Mouse (Mus musculus) CH12.LX (cell line): Measurements from ENCODE around the gene Rapgef6. TPM values are rescaled to one million over a fixed set of nuclear protein-coding genes. Genes with fewer than 3 reads are reported as not detected.

Source experiments
- DNase-seq: peaks from one replicate; pipeline ENCODE4 v3.0.0-alpha.2; 2013; ENCODE audit errors: extremely low read depth
- H3K27ac ChIP-seq: 2 replicates; pipeline ENCODE4 v1.5.1; 2012; ENCODE audit warnings: low read depth, mild to moderate bottlenecking, control low read depth, moderate library complexity; ENCODE audit not compliant: insufficient read depth
- H3K27me3 ChIP-seq: replicated peaks from 2 replicates; pipeline ENCODE3; 2012; ENCODE audit warnings: inconsistent platforms
- H3K36me3 ChIP-seq, 2 experiments: replicated peaks in 1 of 2; 2 replicates each; pipeline versions ENCODE3 to v1.6.1; 2012; ENCODE audit warnings: inconsistent platforms in 1 of 2, low read length in 1 of 2, mild to moderate bottlenecking in 1 of 2, mixed read lengths in 1 of 2, moderate library complexity in 1 of 2; ENCODE audit not compliant: control insufficient read depth in 1 of 2, insufficient read depth in 1 of 2
- H3K4me1 ChIP-seq, 2 experiments: 2 replicates each; pipeline ENCODE4 v1.6.1; 2012; ENCODE audit warnings: inconsistent platforms in 1 of 2, moderate library complexity in 1 of 2; ENCODE audit not compliant: insufficient read depth in 2 of 2, control insufficient read depth in 1 of 2
- H3K4me2 ChIP-seq: 2 replicates; pipeline ENCODE4 v1.6.1; 2012; ENCODE audit warnings: low read depth, mild to moderate bottlenecking, control low read depth; ENCODE audit not compliant: poor library complexity, insufficient read depth, severe bottlenecking
- H3K4me3 ChIP-seq, 3 experiments: fragments of 150-350 bp in 1 of 3; sonication (generic) in 1 of 3; replicated peaks in 1 of 3; 2 replicates each; pipeline versions ENCODE3 to v1.5.1; 2011 to 2012; ENCODE audit warnings: low read depth in 2 of 3, low read length in 2 of 3, mild to moderate bottlenecking in 2 of 3, moderate library complexity in 2 of 3, control low read depth in 1 of 3, improper control_type of control experiment in 1 of 3, inconsistent platforms in 1 of 3, mixed read lengths in 1 of 3; ENCODE audit not compliant: poor library complexity in 1 of 3
- H3K79me2 ChIP-seq: replicated peaks from 2 replicates; pipeline ENCODE4 v1.6.1; 2012; ENCODE audit warnings: mild to moderate bottlenecking, moderate library complexity; ENCODE audit not compliant: control insufficient read depth, poor library complexity, insufficient read depth, severe bottlenecking; ENCODE audit errors: extremely low read depth
- H3K9ac ChIP-seq: 2 replicates; pipeline ENCODE4 v1.6.1; 2012; ENCODE audit warnings: low read depth, mild to moderate bottlenecking, control low read depth, moderate library complexity; ENCODE audit not compliant: insufficient read depth
- H3K9me3 ChIP-seq: replicated peaks from 2 replicates; pipeline ENCODE3; 2012; ENCODE audit warnings: low read length, inconsistent platforms, mixed read lengths
- BHLHE40 ChIP-seq: IDR thresholded peaks from 2 replicates; pipeline ENCODE4 v1.6.1; 2011; ENCODE audit warnings: mild to moderate bottlenecking, low read depth, low read length, improper control_type of control experiment
- CHD1 ChIP-seq: IDR thresholded peaks from 2 replicates; pipeline ENCODE4 v1.6.1; 2012; ENCODE audit warnings: low read depth, low read length, improper control_type of control experiment, inconsistent platforms
- CHD2 ChIP-seq: IDR thresholded peaks from 2 replicates; pipeline ENCODE4 v1.6.1; 2011; ENCODE audit warnings: low read length, improper control_type of control experiment
- CTCF ChIP-seq, 2 experiments: IDR thresholded peaks in 1 of 2; conservative IDR thresholded peaks in 1 of 2; 2 replicates each; pipeline ENCODE4 v1.5.1; 2011 to 2012; ENCODE audit warnings: low read depth in 2 of 2, low read length in 2 of 2, improper control_type of control experiment in 1 of 2, inconsistent platforms in 1 of 2, mild to moderate bottlenecking in 1 of 2, moderate library complexity in 1 of 2
- E2F4 ChIP-seq: IDR thresholded peaks from 2 replicates; pipeline ENCODE4 v1.6.1; 2011; ENCODE audit warnings: low read depth, low read length, improper control_type of control experiment; ENCODE audit not compliant: insufficient replicate concordance
- ELF1 ChIP-seq: IDR thresholded peaks from 2 replicates; pipeline ENCODE4 v1.6.1; 2014; ENCODE audit warnings: low read depth, mild to moderate bottlenecking, inconsistent platforms, low read length, improper control_type of control experiment
- EP300 ChIP-seq: IDR thresholded peaks from 2 replicates; pipeline ENCODE4 v1.6.1; 2011; ENCODE audit warnings: low read length, improper control_type of control experiment
- ETS1 ChIP-seq: conservative IDR thresholded peaks from 2 replicates; pipeline ENCODE4 v1.6.1; 2012; ENCODE audit warnings: low read depth, mild to moderate bottlenecking, inconsistent platforms, low read length, improper control_type of control experiment, moderate library complexity
- GABPA ChIP-seq: IDR thresholded peaks from 2 replicates; pipeline ENCODE4 v1.6.1; 2012; ENCODE audit warnings: low read depth, low read length, improper control_type of control experiment, inconsistent platforms; ENCODE audit not compliant: insufficient replicate concordance
- HCFC1 ChIP-seq: IDR thresholded peaks from 2 replicates; pipeline ENCODE4 v1.6.1; 2012; ENCODE audit warnings: low read depth, mild to moderate bottlenecking, inconsistent platforms, low read length, improper control_type of control experiment
- IRF4 ChIP-seq: IDR thresholded peaks from 2 replicates; pipeline ENCODE4 v1.6.1; 2014; ENCODE audit warnings: low read depth, mild to moderate bottlenecking, inconsistent platforms, low read length, improper control_type of control experiment
- JUN ChIP-seq: IDR thresholded peaks from 2 replicates; pipeline ENCODE4 v1.6.1; 2011; ENCODE audit warnings: low read depth, mild to moderate bottlenecking, low read length, improper control_type of control experiment, moderate library complexity; ENCODE audit not compliant: insufficient read depth
- JUND ChIP-seq: conservative IDR thresholded peaks from 2 replicates; pipeline ENCODE4 v1.6.1; 2011; ENCODE audit warnings: low read depth, low read length, improper control_type of control experiment
- KAT2A ChIP-seq: IDR thresholded peaks from 2 replicates; pipeline ENCODE4 v1.6.1; 2012; ENCODE audit warnings: low read length, improper control_type of control experiment, inconsistent platforms; ENCODE audit not compliant: insufficient replicate concordance
- MAFK ChIP-seq: IDR thresholded peaks from 2 replicates; pipeline ENCODE4 v1.6.1; 2011; ENCODE audit warnings: low read length, improper control_type of control experiment; ENCODE audit not compliant: insufficient replicate concordance
- MAX ChIP-seq: IDR thresholded peaks from 2 replicates; pipeline ENCODE4 v1.6.1; 2011; ENCODE audit warnings: low read length, improper control_type of control experiment
- MAZ ChIP-seq: IDR thresholded peaks from 2 replicates; pipeline ENCODE4 v1.6.1; 2012; ENCODE audit warnings: low read depth, mild to moderate bottlenecking, inconsistent platforms, low read length, improper control_type of control experiment, moderate library complexity
- MEF2A ChIP-seq: IDR thresholded peaks from 2 replicates; pipeline ENCODE4 v1.6.1; 2014; ENCODE audit warnings: low read depth, mild to moderate bottlenecking, inconsistent platforms, low read length, improper control_type of control experiment, borderline replicate concordance
- MXI1 ChIP-seq: IDR thresholded peaks from 2 replicates; pipeline ENCODE4 v1.6.1; 2011; ENCODE audit warnings: mild to moderate bottlenecking, low read depth, low read length, improper control_type of control experiment
- MYC ChIP-seq: IDR thresholded peaks from 2 replicates; pipeline ENCODE4 v1.6.1; 2011; ENCODE audit warnings: low read depth, mild to moderate bottlenecking, improper control_type of control experiment, low read length
- NELFE ChIP-seq: IDR thresholded peaks from 2 replicates; pipeline ENCODE4 v1.6.1; 2011; ENCODE audit warnings: low read depth, low read length, improper control_type of control experiment
- NRF1 ChIP-seq: IDR thresholded peaks from 2 replicates; pipeline ENCODE4 v1.6.1; 2014; ENCODE audit warnings: low read depth, mild to moderate bottlenecking, inconsistent platforms, low read length, improper control_type of control experiment, moderate library complexity
- PAX5 ChIP-seq: IDR thresholded peaks from 2 replicates; pipeline ENCODE4 v1.6.1; 2012; ENCODE audit warnings: low read length, inconsistent platforms, mixed read lengths
- POLR2A ChIP-seq: IDR thresholded peaks from 2 replicates; pipeline ENCODE4 v1.6.1; 2011; ENCODE audit warnings: low read depth, mild to moderate bottlenecking, improper control_type of control experiment, low read length
- POLR2AphosphoS2 ChIP-seq: IDR thresholded peaks from 2 replicates; pipeline ENCODE4 v1.6.1; 2011; ENCODE audit warnings: low read depth, low read length, improper control_type of control experiment
- RAD21 ChIP-seq: IDR thresholded peaks from 2 replicates; pipeline ENCODE4 v1.6.1; 2011; ENCODE audit warnings: low read depth, mild to moderate bottlenecking, low read length, improper control_type of control experiment, moderate library complexity
- RCOR1 ChIP-seq: conservative IDR thresholded peaks from 2 replicates; pipeline ENCODE4 v1.6.1; 2012; ENCODE audit warnings: low read depth, mild to moderate bottlenecking, inconsistent platforms, low read length, improper control_type of control experiment
- SIN3A ChIP-seq: IDR thresholded peaks from 2 replicates; pipeline ENCODE4 v1.6.1; 2012; ENCODE audit warnings: low read length, improper control_type of control experiment, inconsistent platforms
- SMC3 ChIP-seq: IDR thresholded peaks from 2 replicates; pipeline ENCODE4 v1.6.1; 2011; ENCODE audit warnings: low read depth, low read length, improper control_type of control experiment
- TBP ChIP-seq: conservative IDR thresholded peaks from 2 replicates; pipeline ENCODE4 v1.6.1; 2011; ENCODE audit warnings: low read depth, low read length, improper control_type of control experiment
- TCF12 ChIP-seq: IDR thresholded peaks from 2 replicates; pipeline ENCODE4 v1.6.1; 2014; ENCODE audit warnings: low read depth, mild to moderate bottlenecking, inconsistent platforms, low read length, improper control_type of control experiment
- UBTF ChIP-seq: IDR thresholded peaks from 2 replicates; pipeline ENCODE4 v1.6.1; 2012; ENCODE audit warnings: low read depth, mild to moderate bottlenecking, inconsistent platforms, low read length, improper control_type of control experiment, moderate library complexity
- USF1 ChIP-seq: IDR thresholded peaks from 2 replicates; pipeline ENCODE4 v1.6.1; 2014; ENCODE audit warnings: low read depth, mild to moderate bottlenecking, inconsistent platforms, low read length, improper control_type of control experiment
- USF2 ChIP-seq: conservative IDR thresholded peaks from 2 replicates; pipeline ENCODE4 v1.6.1; 2011; ENCODE audit warnings: low read depth, low read length, improper control_type of control experiment
- ZC3H11A ChIP-seq: IDR thresholded peaks from 2 replicates; pipeline ENCODE4 v1.6.1; 2012; ENCODE audit warnings: low read depth, mild to moderate bottlenecking, inconsistent platforms, low read length, improper control_type of control experiment
- ZKSCAN1 ChIP-seq: IDR thresholded peaks from 2 replicates; pipeline ENCODE4 v1.6.1; 2012; ENCODE audit warnings: low read depth, inconsistent platforms, low read length, improper control_type of control experiment, borderline replicate concordance
- ZMIZ1 ChIP-seq: IDR thresholded peaks from 2 replicates; pipeline ENCODE4 v1.6.1; 2012; ENCODE audit warnings: low read depth, mild to moderate bottlenecking, inconsistent platforms, low read length, improper control_type of control experiment
- ZNF384 ChIP-seq: IDR thresholded peaks from 2 replicates; pipeline ENCODE4 v1.6.1; 2012; ENCODE audit warnings: low read depth, low read length, improper control_type of control experiment, inconsistent platforms
- dilution Hi-C: fragments of 300-500 bp; cut with MboI; formaldehyde crosslinking; loops from 2 replicates; pipeline ENCODE4 v1.14.3; 2020; ENCODE audit warnings: low sequenced_read_pairs; ENCODE audit not compliant: extremely low pct_unique_long_range_greater_than_20kb, extremely low pct_ligation_motif_present
- in situ Hi-C: fragments of 300-500 bp; cut with MboI; formaldehyde crosslinking; loops from 3 replicates; pipeline ENCODE4 v1.14.3; 2019; ENCODE audit warnings: low sequenced_read_pairs, low pct_ligation_motif_present, low pct_unique_long_range_greater_than_20kb, mixed read lengths
- polyA plus RNA-seq: library from polyadenylated mRNA; unstranded; fragments of >175 nt; gene quantifications from 2 replicates; pipeline ENCODE4 v1.2.1, GENCODE M21; 2012; ENCODE audit warnings: low read depth; ENCODE audit not compliant: insufficient read length
- total RNA-seq, 2 experiments: library from RNA; depleted of rRNA; stranded (reverse); fragments of 300-350 nt in 1 of 2; fragments of >200 nt in 1 of 2; gene quantifications; 2 replicates each; pipeline ENCODE4 v1.2.3; 2012 to 2014

The Rapgef6 gene
- total and polyA plus RNA-seq, 3 experiments = 36.7 to 63.8 (median 38.3) TPM

DNA sequence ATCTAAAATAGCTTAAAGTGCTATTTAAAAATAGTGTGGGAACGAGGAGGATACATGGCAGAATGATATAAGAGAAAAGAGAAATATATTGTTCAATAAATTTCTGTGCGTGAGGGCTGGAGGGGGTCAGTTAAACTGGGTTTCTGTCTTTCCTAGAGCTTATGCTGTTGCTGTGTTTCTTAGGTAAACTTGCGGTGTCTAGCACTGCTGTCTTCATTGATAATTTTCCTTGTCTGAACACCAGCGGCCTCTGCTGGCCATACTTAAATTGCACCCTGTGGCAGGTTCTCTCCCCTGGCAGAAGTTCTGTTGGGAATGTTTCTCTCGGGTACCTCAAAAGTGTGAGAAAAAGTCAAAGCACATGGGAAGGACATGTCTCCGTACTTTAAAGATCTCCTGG, 12.2 kb downstream of the Rapgef6 start:
- Histone ChIP-seq H3K4me1 (peaks cover 15 to 69% of the 10 kb centered on the region in 2 experiments), H3K4me3 (no peak overlapping the region), H3K79me2 (peaks cover 76% of the 10 kb centered on the region), H3K27ac (no peak overlapping the region), H3K9ac (no peak overlapping the region), H3K9me3 (no peaks in the 10 kb centered on the region), H3K36me3 (peaks cover 0 to 27% of the 10 kb centered on the region in 2 experiments), H3K4me2 (peak overlapping the region; percentile 30; the same call in 1 of the 2 replicates), H3K27me3 (no peaks in the 10 kb centered on the region)
- TF ChIP-seq ELF1 = no peak
- peak; percentile 95 for TF ChIP-seq RAD21
- TF ChIP-seq RCOR1 = no peak
- peak; percentile 59 for TF ChIP-seq MYC
- peak; percentile 48; the same call in 1 of the 2 replicates for TF ChIP-seq NELFE
- TF ChIP-seq BHLHE40 = peak; percentile 16; the same call in 1 of the 2 replicates
- no peak for TF ChIP-seq SIN3A
- TF ChIP-seq MAZ = 0 out of 2 replicates have a peak, but pooled peaks have one; percentile 25
- no peak for TF ChIP-seq PAX5
- TF ChIP-seq IRF4 = peak; percentile 60; the same call in 1 of the 2 replicates
- TF ChIP-seq UBTF = no peak
- no peak for TF ChIP-seq USF2
- TF ChIP-seq ZNF384 = 0 out of 2 replicates have a peak, but pooled peaks have one; percentile 33
- TF ChIP-seq MAFK = no peak
- TF ChIP-seq GABPA = no peak
- TF ChIP-seq ETS1 = no peak
- peak; percentile 88 for TF ChIP-seq SMC3
- no peak for TF ChIP-seq EP300
- TF ChIP-seq MAX = no peak
- no peak for TF ChIP-seq POLR2AphosphoS2
- no peak for TF ChIP-seq TBP
- TF ChIP-seq MEF2A = peak; percentile 76
- TF ChIP-seq CTCF (conservative IDR thresholded peaks at IDR 0.05 in 1 of 2, IDR thresholded peaks at IDR 0.05 in 1 of 2; ENCODE audit: low read depth in 2 of 2, low read length in 2 of 2) = peak; percentile 94 to 97
- TF ChIP-seq NRF1 = no peak
- no peak for TF ChIP-seq KAT2A
- no peak for TF ChIP-seq JUN
- TF ChIP-seq CHD1 = no peak
- TF ChIP-seq E2F4 = 0 out of 2 replicates have a peak, but pooled peaks have one; percentile 35
- 0 out of 2 replicates have a peak, but pooled peaks have one; percentile 34 for TF ChIP-seq TCF12
- TF ChIP-seq JUND = peak; percentile 63
- TF ChIP-seq ZKSCAN1 = no peak
- TF ChIP-seq HCFC1 = 0 out of 2 replicates have a peak, but pooled peaks have one; percentile 23
- TF ChIP-seq POLR2A = no peak
- TF ChIP-seq USF1 = no peak
- TF ChIP-seq ZC3H11A = peak; percentile 43
- TF ChIP-seq CHD2 = no peak
- TF ChIP-seq MXI1 = no peak
- no peak for TF ChIP-seq ZMIZ1
- in situ Hi-C loops (no loop called here), dilution Hi-C loops (no loop called here)
- DNase-seq = peak; percentile 74
